Mouse (Mus musculus) adipocyte (in vitro differentiated cells): Measurements from ENCODE around the gene Rnf6.

Source experiments
- DNase-seq: peaks from one replicate; pipeline ENCODE4 v3.0.0-alpha.2; 2016; ENCODE audit warnings: low spot score

The Rnf6 gene

DNA sequence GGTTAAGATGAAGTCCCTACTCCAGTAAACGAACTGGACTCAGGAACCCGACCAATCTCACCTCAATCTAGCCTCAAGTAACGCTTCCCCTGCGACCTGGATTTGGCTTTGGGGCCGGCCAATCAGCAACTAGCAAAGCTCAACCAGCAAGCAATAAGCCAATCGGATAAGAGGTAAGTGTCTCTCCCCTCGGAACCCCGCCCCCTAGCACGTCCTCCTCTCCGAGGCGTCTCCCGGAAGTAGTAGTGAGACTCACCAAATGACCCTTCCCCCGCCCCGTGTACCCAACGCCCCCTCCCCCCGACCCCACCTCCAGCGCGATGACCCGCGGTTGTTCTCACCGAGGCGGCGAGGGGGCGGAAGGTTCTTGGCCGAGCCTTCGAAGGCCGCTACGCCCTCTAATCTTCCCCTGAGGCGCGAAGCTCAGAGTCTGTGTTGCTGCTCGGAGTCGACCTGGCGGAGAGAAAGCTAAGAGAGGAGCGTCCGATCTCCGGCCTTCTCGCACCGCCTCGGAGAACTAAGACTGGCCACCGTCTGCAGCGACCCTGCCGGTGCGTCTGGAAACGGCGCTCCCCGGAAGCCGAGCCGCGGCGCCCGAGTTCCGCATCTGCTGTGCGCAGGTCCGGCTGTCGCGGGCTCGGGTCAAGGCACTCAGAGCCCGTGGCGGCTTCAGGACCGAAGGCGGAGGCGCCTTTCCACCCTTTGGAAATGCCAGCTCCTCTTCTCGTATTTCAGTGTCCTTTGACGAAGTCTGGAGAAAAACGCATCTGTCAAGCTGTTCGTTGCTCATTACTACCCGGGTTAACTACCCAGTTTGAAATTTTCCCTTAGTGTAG is at the start of gene Rnf6:
Gene Rnf6, minus strand, starts transcription at position 677 of the 836 bp plus-strand sequence.
- peak; percentile 99 for DNase-seq

DNA sequence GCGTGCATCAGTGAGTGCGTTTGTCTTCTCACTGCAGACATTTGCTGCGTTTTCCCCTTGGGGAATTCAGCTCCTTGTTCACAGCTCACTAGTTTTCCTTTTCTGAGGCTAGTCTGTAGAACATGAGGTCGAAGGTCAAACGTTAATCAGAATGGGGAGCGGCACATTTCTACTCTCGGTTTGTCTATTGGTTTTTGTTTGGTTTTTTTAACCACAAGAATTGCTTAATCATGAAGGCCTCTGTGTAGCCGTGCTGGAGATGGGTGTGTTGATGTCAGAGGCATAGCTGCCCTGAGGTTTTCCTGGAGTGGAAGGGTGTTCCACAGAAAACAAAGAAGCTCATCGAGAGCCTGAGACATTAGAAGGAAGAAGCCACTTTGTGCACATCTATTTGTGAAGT is 49.2 kb upstream of the Rnf6 start:
- no peak for DNase-seq

- no peak for DNase-seq
Observed at GRCm38 (mm10) chr5:146267776-146268175, 46.4 kb upstream of the Rnf6 start.

GRCm38 (mm10) chr5:146265934-146266591 is 44.7 kb upstream of the Rnf6 start:
- DNase-seq: no peak

- DNase-seq: no peak
Observed at GRCm38 (mm10) chr5:146260003-146260402, 38.6 kb upstream of the Rnf6 start.

DNA sequence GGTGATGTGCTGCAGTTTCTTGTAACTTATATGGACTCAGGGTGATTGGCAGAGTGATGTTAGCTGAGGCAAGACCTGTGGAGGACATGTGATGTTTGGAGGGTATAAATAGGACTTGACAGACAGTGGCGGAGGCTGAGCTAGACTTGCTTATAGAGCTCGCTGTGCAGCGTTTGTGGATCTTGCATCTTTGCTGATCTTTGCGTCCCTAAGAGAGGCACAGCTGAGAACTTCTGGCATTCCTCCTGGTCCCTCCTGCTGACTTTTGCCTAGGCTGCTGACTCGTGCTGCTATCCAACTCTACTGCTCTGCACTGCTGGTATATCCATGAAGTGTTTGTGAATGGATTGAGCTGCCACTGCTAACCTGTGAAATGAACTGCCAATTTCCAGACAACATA is 32.3 kb upstream of the Rnf6 start:
- peak; percentile 61 for DNase-seq

GRCm38 (mm10) chr5:146251663-146252429 is 30.5 kb upstream of the Rnf6 start:
- peak; percentile 44 for DNase-seq

GRCm38 (mm10) chr5:146250369-146251075 is 29.2 kb upstream of the Rnf6 start:
- DNase-seq: no peak

- DNase-seq: peak; percentile 92
Observed at GRCm38 (mm10) chr5:146248746-146249145, 27.4 kb upstream of the Rnf6 start.

- no peak for DNase-seq
Observed at GRCm38 (mm10) chr5:146247709-146248108, 26.4 kb upstream of the Rnf6 start.

GRCm38 (mm10) chr5:146246386-146246785 is 25.0 kb upstream of the Rnf6 start:
- DNase-seq: no peak

- no peak for DNase-seq
Observed at GRCm38 (mm10) chr5:146245646-146246370, 24.5 kb upstream of the Rnf6 start.

GRCm38 (mm10) chr5:146245193-146245592 is 23.8 kb upstream of the Rnf6 start:
- DNase-seq: no peak

- peak; percentile 56 for DNase-seq
Observed at GRCm38 (mm10) chr5:146241202-146241601, 19.8 kb upstream of the Rnf6 start.

DNA sequence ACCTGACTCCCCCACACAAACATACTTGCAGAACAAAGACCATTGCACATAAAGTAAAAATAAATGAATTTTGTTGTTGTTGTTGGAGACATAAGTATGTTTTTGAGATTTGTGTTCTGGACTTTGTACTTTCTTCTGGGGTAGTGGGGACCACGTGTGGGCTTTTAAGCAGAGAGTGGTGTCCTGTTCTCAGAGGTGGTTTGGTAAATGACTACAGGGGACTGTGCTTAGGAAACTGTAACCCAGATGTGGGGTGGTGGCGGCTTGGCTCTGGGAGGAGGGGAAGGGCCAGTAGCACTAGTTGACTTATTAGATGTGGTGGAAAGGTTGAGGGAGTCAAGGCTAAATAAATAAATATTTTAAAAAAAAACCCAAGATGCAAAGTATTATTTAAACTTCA is 19.4 kb upstream of the Rnf6 start:
- DNase-seq: no peak

GRCm38 (mm10) chr5:146238274-146238673 is 16.9 kb upstream of the Rnf6 start:
- DNase-seq: no peak

GRCm38 (mm10) chr5:146234336-146234735 is 13.0 kb upstream of the Rnf6 start:
- no peak for DNase-seq

DNA sequence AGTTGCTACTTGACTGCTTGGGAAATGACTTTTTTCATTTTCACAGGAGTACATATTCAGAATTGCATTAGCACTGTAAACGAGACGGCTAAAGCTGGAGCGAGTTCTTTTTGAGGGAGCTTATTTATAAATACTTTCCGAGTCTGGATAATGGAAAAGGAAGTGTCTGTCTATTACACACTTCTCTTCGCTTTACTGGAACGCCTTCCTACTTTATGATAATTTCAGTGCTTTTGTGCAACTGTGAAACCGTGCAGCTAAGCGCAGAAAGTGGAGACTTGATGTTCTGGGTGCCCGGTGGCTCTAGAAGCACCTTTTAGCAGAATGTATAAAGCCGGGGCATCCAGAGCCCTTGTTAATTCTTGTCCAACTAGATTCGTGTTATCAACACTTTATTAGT is 11.5 kb upstream of the Rnf6 start:
- no peak for DNase-seq

DNA sequence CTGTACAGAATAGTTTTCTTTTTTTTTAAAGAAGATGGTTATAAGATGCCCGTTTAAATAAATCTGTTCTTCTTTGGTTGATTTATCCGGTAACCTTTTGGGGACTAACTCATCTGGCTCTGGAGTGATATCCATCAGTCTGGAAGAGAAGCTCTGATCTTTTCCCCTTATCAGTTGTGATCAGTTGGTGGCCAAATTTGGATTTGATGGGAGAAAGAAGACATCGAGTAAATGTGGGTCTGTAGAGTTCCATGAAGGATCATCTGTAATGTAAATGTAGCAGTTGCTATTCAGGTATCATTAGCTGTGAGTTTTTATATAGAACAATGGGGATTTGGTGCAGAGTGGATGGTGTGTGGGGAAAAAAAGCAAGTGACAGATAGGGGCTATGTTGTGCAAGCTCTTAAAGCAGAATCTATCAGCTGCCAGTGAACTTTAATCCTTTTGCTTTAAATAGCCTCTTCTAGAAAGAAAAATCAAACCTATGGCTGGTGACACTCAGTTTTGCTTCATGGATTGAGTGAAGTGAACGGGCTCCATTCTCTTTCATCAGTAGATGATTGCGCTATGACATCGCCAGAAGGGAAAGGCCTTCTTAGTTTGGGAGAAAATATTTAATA is 10.8 kb upstream of the Rnf6 start:
- no peak for DNase-seq

- no peak for DNase-seq
Observed at GRCm38 (mm10) chr5:146231655-146231996, 10.3 kb upstream of the Rnf6 start.
